In the genomic region with DNA sequence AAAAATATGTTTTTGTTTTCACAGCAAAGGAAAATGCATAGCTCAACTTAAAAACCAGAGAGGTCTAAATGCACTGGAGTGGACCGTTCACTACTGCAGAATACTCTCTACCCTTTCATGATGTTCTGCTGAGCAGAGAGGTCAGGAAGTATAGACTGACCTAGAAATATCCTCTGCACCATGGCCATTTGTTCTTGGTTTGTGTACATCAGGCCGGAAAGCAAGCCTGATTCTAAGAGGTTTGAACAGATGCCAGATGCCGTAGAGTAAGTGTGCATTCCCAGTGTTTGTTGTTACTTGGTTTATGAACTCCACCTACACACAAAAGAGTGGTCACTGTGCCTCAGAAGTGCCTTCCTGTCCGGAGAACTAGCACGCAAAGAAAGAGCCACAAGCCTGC, we compare ENCODE assay signal across 14 mouse cellular contexts.
"Had no signal": no experiment of that assay in that cellular context is flagged by ENCODE, and none has a peak within 500 bp of the region (broad histone marks: within the 10 kb centered on the region; RNA-seq: fewer than 3 reads in every experiment).

No protein-coding gene starts in this region.

- ATAC-seq: inflammation-experienced regulatory T-cells, adult 6 months; midbrain, embryonic 16.5 days had no signal

- H3K36me3 ChIP-seq: liver, embryonic 15.5 days; lung, embryonic 15.5 days; midbrain, embryonic 10.5 days; neural tube, embryonic 13.5 days; stomach, embryonic 15.5 days had no signal

- H3K4me2 ChIP-seq: liver, embryonic 11.5 days; liver, embryonic 15.5 days; lung, embryonic 15.5 days; neural tube, embryonic 13.5 days; stomach, embryonic 15.5 days had no signal

- DNase-seq: kidney, adult 18-20 months; kidney, postnatal 10 days; kidney, postnatal 4 days; retina, postnatal 1 day; thymus, postnatal 36 days had no signal

- H3K4me1 ChIP-seq: liver, embryonic 15.5 days; lung, embryonic 15.5 days; midbrain, embryonic 10.5 days; neural tube, embryonic 13.5 days; stomach, embryonic 15.5 days had no signal

- H3K9me3 ChIP-seq: liver, embryonic 15.5 days; lung, embryonic 15.5 days; midbrain, embryonic 10.5 days; neural tube, embryonic 13.5 days; stomach, embryonic 15.5 days had no signal

- H3K27me3 ChIP-seq: liver, embryonic 15.5 days; lung, embryonic 15.5 days; neural tube, embryonic 13.5 days; stomach, embryonic 15.5 days had no signal

- H3K9ac ChIP-seq: liver, embryonic 15.5 days; lung, embryonic 15.5 days; neural tube, embryonic 13.5 days; stomach, embryonic 15.5 days had no signal

- H3K27ac ChIP-seq: layer of hippocampus, adult 2 months; liver, embryonic 15.5 days; lung, embryonic 15.5 days; midbrain, embryonic 10.5 days; neural tube, embryonic 13.5 days; stomach, embryonic 15.5 days had no signal

- H3K4me3 ChIP-seq: layer of hippocampus, adult 2 months; liver, embryonic 15.5 days; lung, embryonic 15.5 days; midbrain, embryonic 10.5 days; neural tube, embryonic 13.5 days; stomach, embryonic 15.5 days had no signal
